In the genomic region with DNA sequence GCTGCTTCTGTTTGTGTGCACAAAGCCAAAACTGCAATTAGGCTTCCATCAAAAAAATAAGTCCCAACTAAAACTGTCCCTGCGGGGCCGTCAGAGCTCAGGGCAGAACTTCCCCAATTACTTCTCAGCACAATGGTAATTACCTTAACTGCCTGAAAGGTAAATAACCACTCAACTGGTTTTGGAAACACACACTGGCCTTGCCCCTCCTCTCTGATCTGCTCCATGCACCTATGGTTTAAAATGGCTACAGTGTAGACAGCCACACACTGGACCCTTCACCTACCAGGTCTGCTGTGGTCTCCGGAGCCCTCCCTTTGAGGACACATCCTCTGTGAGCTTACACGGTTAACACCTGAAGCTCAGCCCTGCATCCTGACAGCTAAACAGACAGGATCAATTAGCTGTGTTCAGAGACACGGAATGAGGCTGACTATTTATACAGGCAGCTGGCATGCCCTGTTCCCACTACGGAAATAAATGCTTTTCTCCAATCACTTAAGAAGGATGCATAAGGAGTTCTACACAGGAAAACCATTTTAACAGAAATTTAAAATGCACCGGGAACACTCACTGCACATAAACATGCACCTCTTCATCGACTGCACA, we compare ENCODE assay signal across 18 mouse cellular contexts. TPM values are rescaled to one million over a fixed set of nuclear protein-coding genes. Genes with fewer than 3 reads are reported as not detected.
DNase-seq lines count a peak whose midpoint lies in the region; ATAC-seq and TF ChIP-seq lines count a peak whose summit lies in the region.
"Had no signal": no experiment of that assay in that cellular context is flagged by ENCODE, and none has a peak within 500 bp of the region (broad histone marks: within the 10 kb centered on the region; RNA-seq: fewer than 3 reads in every experiment).

No protein-coding gene starts in this region.

- H3K27me3 ChIP-seq in intestine, embryonic 15.5 days (replicated peaks), result no peaks in the 10 kb centered on the region
- no peaks in the 10 kb centered on the region for H3K27me3 ChIP-seq in intestine, embryonic 16.5 days (replicated peaks; ENCODE audit: control insufficient read depth, insufficient read depth, low read length)
- no peaks in the 10 kb centered on the region for H3K27me3 ChIP-seq in forebrain, postnatal 0 days (ENCODE audit: insufficient read depth, low read length)
- H3K27me3 ChIP-seq in hindbrain, embryonic 16.5 days (replicated peaks; ENCODE audit: control insufficient read depth, insufficient read depth, low read length), result no peaks in the 10 kb centered on the region
- no peaks in the 10 kb centered on the region for H3K27me3 ChIP-seq in neural tube, embryonic 13.5 days
- no peaks in the 10 kb centered on the region for H3K27me3 ChIP-seq in liver, embryonic 11.5 days (replicated peaks; ENCODE audit: control insufficient read depth, insufficient read depth, low read length)
- H3K27me3 ChIP-seq: embryonic facial prominence, embryonic 15.5 days; heart, embryonic 15.5 days; liver, embryonic 15.5 days had no signal

- no peak overlapping the region for H3K27ac ChIP-seq in intestine, embryonic 15.5 days
- no peak overlapping the region for H3K27ac ChIP-seq in intestine, embryonic 16.5 days (ENCODE audit: low read length)
- no peak overlapping the region for H3K27ac ChIP-seq in forebrain, postnatal 0 days (ENCODE audit: low read depth, low read length)
- 0 out of 2 replicates have a peak overlapping the region, but pooled peaks have one; percentile 0 for H3K27ac ChIP-seq in hindbrain, embryonic 16.5 days (ENCODE audit: low read depth, low read length)
- peak overlapping the region; percentile 72 for H3K27ac ChIP-seq in neural tube, embryonic 13.5 days (replicated peaks)
- no peak overlapping the region for H3K27ac ChIP-seq in liver, embryonic 11.5 days (ENCODE audit: low read depth, low read length)
- H3K27ac ChIP-seq: embryonic facial prominence, embryonic 15.5 days; heart, embryonic 15.5 days; left cerebral cortex, adult 2 months; liver, embryonic 15.5 days; macrophage had no signal

- WGBS in intestine, embryonic 15.5 days, result 50% methylated on average over 8 of the region's 8 CpGs
- WGBS in intestine, embryonic 16.5 days, result 50% methylated on average over 8 of the region's 8 CpGs
- 34% methylated on average over 8 of the region's 8 CpGs for WGBS in forebrain, postnatal 0 days
- 53% methylated on average over 8 of the region's 8 CpGs for WGBS in hindbrain, embryonic 16.5 days
- 45% methylated on average over 8 of the region's 8 CpGs for WGBS in neural tube, embryonic 13.5 days
- WGBS in liver, embryonic 11.5 days, result 87% methylated on average over 8 of the region's 8 CpGs

- 0 out of 2 replicates have a peak, but pooled peaks have one; percentile 8 for ATAC-seq in intestine, embryonic 15.5 days
- ATAC-seq in intestine, embryonic 16.5 days, result no peak
- ATAC-seq in forebrain, postnatal 0 days, result peak; percentile 51
- ATAC-seq in hindbrain, embryonic 16.5 days, result peak; percentile 48
- peak; percentile 68 for ATAC-seq in neural tube, embryonic 13.5 days (ENCODE audit: low read depth)
- ATAC-seq in liver, embryonic 11.5 days (replicated peaks; ENCODE audit: low FRiP score), result no peak

- H3K36me3 ChIP-seq in intestine, embryonic 15.5 days, result no peaks in the 10 kb centered on the region
- no peaks in the 10 kb centered on the region for H3K36me3 ChIP-seq in intestine, embryonic 16.5 days (ENCODE audit: control insufficient read depth, insufficient read depth, low read length)
- H3K36me3 ChIP-seq in forebrain, postnatal 0 days (ENCODE audit: insufficient read depth), result no peaks in the 10 kb centered on the region
- H3K36me3 ChIP-seq in hindbrain, embryonic 16.5 days (ENCODE audit: control insufficient read depth, insufficient read depth, low read length), result peaks cover 5% of the 10 kb centered on the region; the same call in 1 of the 2 replicates
- peaks cover 6% of the 10 kb centered on the region for H3K36me3 ChIP-seq in neural tube, embryonic 13.5 days
- peaks cover 2% of the 10 kb centered on the region; the same call in 1 of the 2 replicates for H3K36me3 ChIP-seq in liver, embryonic 11.5 days (ENCODE audit: control insufficient read depth, insufficient read depth, low read length)

- no peak overlapping the region for H3K9ac ChIP-seq in intestine, embryonic 15.5 days
- no peak overlapping the region for H3K9ac ChIP-seq in intestine, embryonic 16.5 days (ENCODE audit: low read depth, low read length)
- no peak overlapping the region for H3K9ac ChIP-seq in forebrain, postnatal 0 days
- H3K9ac ChIP-seq in hindbrain, embryonic 16.5 days (ENCODE audit: low read depth, low read length), result no peak overlapping the region
- no peak overlapping the region for H3K9ac ChIP-seq in neural tube, embryonic 13.5 days
- no peak overlapping the region for H3K9ac ChIP-seq in liver, embryonic 11.5 days (ENCODE audit: low read depth, low read length)
- H3K9ac ChIP-seq: embryonic facial prominence, embryonic 15.5 days; heart, embryonic 15.5 days; liver, embryonic 15.5 days had no signal

- H3K4me2 ChIP-seq in intestine, embryonic 15.5 days (replicated peaks), result no peak overlapping the region
- no peak overlapping the region for H3K4me2 ChIP-seq in intestine, embryonic 16.5 days (ENCODE audit: low read depth, low read length)
- no peak overlapping the region for H3K4me2 ChIP-seq in forebrain, postnatal 0 days (ENCODE audit: low read depth)
- no peak overlapping the region for H3K4me2 ChIP-seq in hindbrain, embryonic 16.5 days (ENCODE audit: low read length)
- H3K4me2 ChIP-seq in neural tube, embryonic 13.5 days, result no peak overlapping the region
- no peak overlapping the region for H3K4me2 ChIP-seq in liver, embryonic 11.5 days
- H3K4me2 ChIP-seq: embryonic facial prominence, embryonic 15.5 days; heart, embryonic 15.5 days; liver, embryonic 15.5 days had no signal

- no peak overlapping the region for H3K4me3 ChIP-seq in intestine, embryonic 15.5 days (replicated peaks)
- no peak overlapping the region for H3K4me3 ChIP-seq in intestine, embryonic 16.5 days (ENCODE audit: low read length)
- H3K4me3 ChIP-seq in forebrain, postnatal 0 days (ENCODE audit: low read depth, low read length), result no peak overlapping the region
- no peak overlapping the region for H3K4me3 ChIP-seq in hindbrain, embryonic 16.5 days (ENCODE audit: low read length)
- no peak overlapping the region for H3K4me3 ChIP-seq in neural tube, embryonic 13.5 days
- H3K4me3 ChIP-seq in liver, embryonic 11.5 days (ENCODE audit: low read depth, low read length), result no peak overlapping the region
- H3K4me3 ChIP-seq: embryonic facial prominence, embryonic 15.5 days; heart, embryonic 15.5 days; layer of hippocampus, adult 2 months; left cerebral cortex, adult 2 months; liver, embryonic 15.5 days had no signal

- no peaks in the 10 kb centered on the region for H3K9me3 ChIP-seq in intestine, embryonic 15.5 days
- H3K9me3 ChIP-seq in intestine, embryonic 16.5 days (ENCODE audit: control insufficient read depth, low read length), result no peaks in the 10 kb centered on the region
- H3K9me3 ChIP-seq in forebrain, postnatal 0 days (ENCODE audit: low read length), result no peaks in the 10 kb centered on the region
- no peaks in the 10 kb centered on the region for H3K9me3 ChIP-seq in hindbrain, embryonic 16.5 days (ENCODE audit: control insufficient read depth, low read length)
- H3K9me3 ChIP-seq in neural tube, embryonic 13.5 days, result no peaks in the 10 kb centered on the region
- no peaks in the 10 kb centered on the region for H3K9me3 ChIP-seq in liver, embryonic 11.5 days (ENCODE audit: control insufficient read depth, low read length)
- H3K9me3 ChIP-seq: embryonic facial prominence, embryonic 15.5 days; heart, embryonic 15.5 days; liver, embryonic 15.5 days had no signal

- no peak for TF ChIP-seq CTCF in forebrain, postnatal 0 days (IDR thresholded peaks at IDR 0.05; ENCODE audit: low read depth)

- no peak for DNase-seq in forebrain, postnatal 0 days
- no peak for DNase-seq in layer of hippocampus, postnatal 14 days (ENCODE audit: low spot score in 2 of 2)
- no peak for DNase-seq in liver, embryonic 11.5 days (ENCODE audit: low spot score)
- DNase-seq: cerebellum, adult 18-20 months; cerebellum, postnatal 36 days; gastrocnemius, postnatal 36 days; kidney, adult 18-20 months; thymus, postnatal 25 days had no signal

- H3K4me1 ChIP-seq in intestine, embryonic 15.5 days (replicated peaks), result no peaks in the 10 kb centered on the region
- 0 out of 2 replicates have a peak, but pooled peaks cover 3% of the 10 kb centered on the region for H3K4me1 ChIP-seq in intestine, embryonic 16.5 days (ENCODE audit: control insufficient read depth, insufficient read depth, low read length)
- peaks cover 9% of the 10 kb centered on the region; the same call in 1 of the 2 replicates for H3K4me1 ChIP-seq in forebrain, postnatal 0 days (ENCODE audit: insufficient read depth)
- H3K4me1 ChIP-seq in hindbrain, embryonic 16.5 days (ENCODE audit: control insufficient read depth, insufficient read depth, low read depth, low read length), result peaks cover 21% of the 10 kb centered on the region
- peaks cover 26% of the 10 kb centered on the region for H3K4me1 ChIP-seq in neural tube, embryonic 13.5 days (replicated peaks)
- H3K4me1 ChIP-seq in liver, embryonic 11.5 days (replicated peaks; ENCODE audit: control insufficient read depth, insufficient read depth, low read length), result no peaks in the 10 kb centered on the region
- H3K4me1 ChIP-seq: liver, embryonic 15.5 days had no signal

RNA-seq across cellular contexts. Expression of a gene that starts 55.3 kb away (rescaled TPM):
- polyA plus RNA-seq in intestine, embryonic 15.5 days (2015; fragmentation: Nextera tagmentation; extraction: Ambion mirVana), result 20.7 and 22.6 TPM in 2 replicates
- 16.0 and 17.8 TPM in 2 replicates for polyA plus RNA-seq in intestine, embryonic 16.5 days (2015; fragmentation: Nextera tagmentation; extraction: Ambion mirVana)
- 42.8 and 51.0 TPM in 2 replicates for total RNA-seq in forebrain, postnatal 0 days (2014; rRNA removed)
- 15.2 and 16.4 TPM in 2 replicates for polyA plus RNA-seq in forebrain, postnatal 0 days (2015; fragmentation: Nextera tagmentation; extraction: Ambion mirVana)
- polyA plus RNA-seq in hindbrain, embryonic 16.5 days (2015; fragmentation: Nextera tagmentation; extraction: Ambion mirVana), result 18.7 and 21.6 TPM in 2 replicates
- 25.1 and 25.5 TPM in 2 replicates for polyA plus RNA-seq in neural tube, embryonic 13.5 days (2015; fragmentation: Nextera tagmentation; extraction: Ambion mirVana)
- total RNA-seq in layer of hippocampus, postnatal 14 days (2021), result 10 to 100 TPM; 40.4 to 41.7 TPM
- 17.0 and 18.4 TPM in 2 replicates for polyA plus RNA-seq in liver, embryonic 11.5 days (2014; fragmentation: Nextera tagmentation; extraction: Ambion mirVana)

Comparison
In these comparisons a context has a peak if more than half of its experiments do, and no peak if none do; other contexts are left out.
1. ATAC-seq: peak in intestine, embryonic 15.5 days (single experiment), forebrain, postnatal 0 days (single experiment), hindbrain, embryonic 16.5 days (single experiment) and neural tube, embryonic 13.5 days (single experiment); none in intestine, embryonic 16.5 days (single experiment) and liver, embryonic 11.5 days (single experiment).
2. H3K27ac ChIP-seq: peak in hindbrain, embryonic 16.5 days (single experiment) and neural tube, embryonic 13.5 days (single experiment); none in intestine, embryonic 15.5 days (single experiment), intestine, embryonic 16.5 days (single experiment), forebrain, postnatal 0 days (single experiment) and liver, embryonic 11.5 days (single experiment).